Mouse (Mus musculus) embryonic fibroblast, embryonic 13.5 days (primary cell): ENCODE data around the gene Rhbg.

ENCODE experiments used
- CTCF ChIP-seq: IDR thresholded peaks from 2 replicates; pipeline ENCODE4 v1.5.1; 2011; ENCODE audit warnings: mild to moderate bottlenecking, control low read depth, low read length, moderate library complexity, borderline replicate concordance; ENCODE audit not compliant: insufficient read depth
- POLR2A ChIP-seq: IDR thresholded peaks from 2 replicates; pipeline ENCODE4 v1.6.1; 2011; ENCODE audit warnings: low read depth, mild to moderate bottlenecking, control low read depth, low read length, moderate library complexity

- TF ChIP-seq POLR2A = no peak
- TF ChIP-seq CTCF = no peak
Measured at GRCm38 (mm10) chr3:88248406-88248805, 6.1 kb downstream of the Rhbg start.
